Mouse (Mus musculus): ENCODE data around the gene Hoxc12.

The Hoxc12 gene

DNA sequence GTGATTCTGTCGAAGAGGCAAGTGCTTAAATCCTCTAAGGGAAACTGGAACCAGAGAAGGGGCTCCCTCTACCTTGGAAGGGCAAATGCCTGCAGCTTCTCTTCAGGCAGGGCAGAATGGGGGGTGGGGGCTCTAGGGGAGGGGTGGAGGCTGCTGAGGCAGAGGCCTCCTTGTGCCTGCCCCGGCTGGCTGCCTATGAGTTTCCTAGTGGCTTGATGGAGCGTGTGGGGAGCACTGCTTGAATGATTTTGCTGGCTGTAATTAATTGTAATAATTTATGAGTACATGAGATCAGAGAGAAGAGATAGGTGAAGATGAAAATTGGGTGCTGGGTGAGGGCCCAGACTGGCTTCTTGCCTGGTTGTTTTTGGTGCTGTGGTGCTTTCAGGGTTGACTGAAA lies 48.4 kb downstream of the Hoxc12 start:
- DNase-seq = no peak

DNA sequence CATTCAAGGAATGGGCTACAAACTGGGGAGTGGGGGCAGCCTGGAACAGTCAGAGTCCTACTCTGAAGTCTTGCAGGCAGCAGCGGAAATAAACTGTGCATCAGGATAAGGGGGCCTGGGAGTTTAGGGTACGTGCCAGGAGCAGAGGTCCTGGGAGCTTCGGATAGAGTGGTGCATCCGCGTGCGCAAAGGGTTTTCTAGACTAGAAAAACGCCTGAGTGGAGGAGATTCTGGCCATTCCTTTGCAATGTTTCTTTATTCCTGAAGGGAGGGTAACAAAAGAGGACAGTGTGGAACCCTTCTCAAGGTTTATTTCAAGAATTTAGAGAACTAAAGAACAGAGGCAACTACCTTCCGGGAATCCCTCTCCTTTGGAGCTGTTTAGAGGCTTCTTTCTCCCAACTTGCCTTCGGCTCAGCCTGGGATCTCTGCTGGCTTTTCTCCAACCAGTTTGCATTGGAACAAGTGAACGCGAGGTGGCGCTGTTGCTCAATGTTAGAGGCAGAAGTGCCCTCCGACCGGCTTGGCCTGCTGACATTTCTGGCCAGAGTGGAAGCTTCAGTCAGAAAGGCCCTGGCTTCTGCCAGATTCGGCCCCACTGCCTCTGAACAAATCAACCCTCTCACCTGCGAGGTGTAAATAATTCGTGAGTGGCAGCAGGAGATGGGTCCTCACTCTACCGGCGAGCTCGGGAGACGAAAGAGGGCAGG lies 50.7 kb downstream of the Hoxc12 start:
- DNase-seq = peak; percentile 76

DNA sequence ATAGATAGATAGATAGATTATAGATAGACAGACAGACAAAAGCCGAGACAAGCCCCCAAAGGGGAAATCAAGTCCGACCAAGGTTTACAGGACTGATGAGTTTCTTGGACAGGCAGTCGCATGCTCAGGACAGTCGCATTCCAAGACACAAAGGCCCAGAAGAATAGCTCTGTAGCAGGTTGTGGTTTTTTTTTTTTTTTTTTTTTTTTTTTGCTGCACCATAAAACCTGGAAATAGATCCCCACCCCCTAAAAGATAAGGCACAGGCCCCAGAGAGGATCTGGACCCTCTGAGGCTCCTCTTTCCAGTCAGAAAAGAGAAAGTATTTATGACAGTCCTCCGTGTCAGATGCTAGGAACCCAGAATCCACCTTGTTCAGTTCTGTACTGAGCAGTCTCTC lies 51.5 kb downstream of the Hoxc12 start:
- DNase-seq = no peak
